Mouse (Mus musculus): ENCODE data around the gene Cnot3. TPM values are rescaled to one million over a fixed set of nuclear protein-coding genes. Genes with fewer than 3 reads are reported as not detected.
"Not testable (repeated sequence)": the region's sequence is repeated elsewhere in the genome, so short reads cannot be mapped to it uniquely, and the experiment has no call there.

Gene Cnot3
- total and polyA plus RNA-seq, 3 experiments, result 22.1 to 33.2 (median 23.1) TPM

DNA sequence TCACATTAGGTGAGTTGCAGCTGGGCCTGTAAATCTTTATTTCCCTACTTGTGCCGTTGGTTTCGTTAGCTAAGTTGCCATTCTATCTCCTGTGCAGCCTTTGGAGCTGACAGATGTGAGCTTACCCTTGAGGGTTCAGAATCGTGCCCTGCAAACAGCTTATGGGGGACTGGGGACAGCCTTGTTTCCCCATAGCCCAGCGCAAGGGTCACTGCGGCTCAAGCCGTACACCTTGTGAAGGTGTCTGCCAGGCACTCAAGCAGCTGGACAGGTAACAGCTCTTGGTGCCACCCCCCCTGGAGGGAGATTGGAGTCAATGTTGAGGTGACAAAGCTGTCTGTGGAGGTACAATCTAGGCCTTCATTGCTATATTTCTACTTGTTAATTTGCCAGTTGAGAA is 60.8 kb downstream of the Cnot3 start:
- Histone ChIP-seq H3K4me3 (no peak overlapping the region), H3K79me2 (replicated peaks; ENCODE audit: control insufficient read depth, insufficient read depth, low read length) (no peaks in the 10 kb centered on the region), H3K9ac (ENCODE audit: low read depth, low read length) (peak overlapping the region; percentile 43), H3K4me1 (ENCODE audit: control insufficient read depth, insufficient read depth, low read length) (peaks cover 5% of the 10 kb centered on the region), H3K27ac (no peak overlapping the region; the same call in 1 of the 2 replicates), H3K27me3 (ENCODE audit: control insufficient read depth, insufficient read depth, low read length) (no peaks in the 10 kb centered on the region), H3K36me3 (ENCODE audit: control insufficient read depth, insufficient read depth, low read length) (peaks cover 19% of the 10 kb centered on the region)
- TF ChIP-seq CTCF (IDR thresholded peaks at IDR 0.05), result no peak
- TF ChIP-seq EP300 (IDR thresholded peaks at IDR 0.05; ENCODE audit: insufficient read depth, low read depth, low read length), result no peak
- TF ChIP-seq POLR2A (IDR thresholded peaks at IDR 0.05; ENCODE audit: insufficient read depth, low read depth, low read length), result no peak
- DNase-seq, result no peak
- 27% methylated on average over 6 of the region's 6 CpGs for WGBS
- intact Hi-C loops (cut with DNase I), result loop anchor here (10.0 kb wide), 2 partner anchors 411 to 739 kb away; partner anchors contain the start of gene Rdh13

DNA sequence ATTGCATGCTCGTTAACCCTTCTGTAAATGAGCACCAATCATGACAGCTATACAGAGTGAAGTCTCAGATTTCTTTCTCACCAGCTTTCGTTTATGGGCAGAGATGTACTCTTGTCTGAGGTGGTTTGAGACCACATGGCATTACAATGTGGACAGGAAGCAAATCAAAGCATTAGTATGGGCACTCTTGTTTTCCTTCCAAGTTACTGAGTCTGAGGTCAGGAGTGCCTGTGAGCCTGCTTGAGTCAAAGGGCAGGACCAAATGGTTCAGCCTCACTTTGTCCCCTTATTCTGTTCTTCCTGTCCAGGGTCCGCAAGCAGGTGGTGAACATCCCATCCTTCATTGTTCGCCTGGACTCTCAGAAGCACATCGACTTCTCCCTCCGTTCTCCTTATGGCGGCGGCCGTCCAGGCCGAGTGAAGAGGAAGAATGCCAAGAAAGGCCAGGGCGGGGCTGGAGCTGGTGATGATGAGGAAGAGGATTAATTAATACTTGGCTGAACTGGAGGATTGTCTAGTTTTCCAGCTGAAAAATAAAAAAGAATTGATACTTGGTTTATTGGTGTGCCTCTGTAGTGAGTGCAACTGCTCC is 61.4 kb downstream of the Cnot3 start:
- WGBS, result 39% methylated on average over 11 of the region's 11 CpGs
- Histone ChIP-seq H3K27me3 (ENCODE audit: control insufficient read depth, insufficient read depth, low read length) (no peaks in the 10 kb centered on the region), H3K36me3 (ENCODE audit: control insufficient read depth, insufficient read depth, low read length) (peaks cover 19% of the 10 kb centered on the region), H3K4me3 (no peak overlapping the region), H3K27ac (peak overlapping the region; percentile 15), H3K9ac (ENCODE audit: low read depth, low read length) (peak overlapping the region; percentile 2; the same call in 1 of the 2 replicates), H3K4me1 (ENCODE audit: control insufficient read depth, insufficient read depth, low read length) (peaks cover 5% of the 10 kb centered on the region), H3K79me2 (replicated peaks; ENCODE audit: control insufficient read depth, insufficient read depth, low read length) (no peaks in the 10 kb centered on the region)
- peak in 1 of 2 experiments; percentile 16 for DNase-seq
- intact Hi-C loops (cut with DNase I), result loop anchor here (10.0 kb wide), 2 partner anchors 412 to 738 kb away; partner anchors contain the start of gene Rdh13
- TF ChIP-seq EP300 (IDR thresholded peaks at IDR 0.05; ENCODE audit: insufficient read depth, low read depth, low read length) (no peak), POLR2A (IDR thresholded peaks at IDR 0.05; ENCODE audit: insufficient read depth, low read depth, low read length) (no peak), CTCF (IDR thresholded peaks at IDR 0.05) (no peak)

DNA sequence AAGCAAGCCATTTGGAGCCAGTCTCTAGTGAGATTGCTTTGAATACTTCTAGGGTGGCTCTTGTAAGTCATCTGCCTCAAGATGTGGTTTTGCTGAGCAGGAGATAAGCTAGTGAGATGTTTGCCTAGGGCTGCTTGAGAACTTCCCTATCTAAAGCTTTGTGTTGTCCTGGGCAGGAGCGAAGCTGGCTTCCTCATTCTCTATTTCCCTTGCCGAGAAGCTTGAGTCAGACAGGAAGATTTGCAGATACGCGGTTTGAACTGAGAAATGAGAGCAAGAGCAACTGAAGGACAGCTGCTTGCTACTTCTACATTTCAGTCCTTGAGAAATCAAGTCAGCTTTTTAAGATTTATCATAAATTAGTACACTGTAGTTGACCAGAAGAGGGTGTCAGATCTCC is 62.0 kb downstream of the Cnot3 start:
- H3K79me2 ChIP-seq (replicated peaks; ENCODE audit: control insufficient read depth, insufficient read depth, low read length), result no peaks in the 10 kb centered on the region
- DNase-seq, result peak in 1 of 2 experiments; percentile 45
- H3K4me1 ChIP-seq (ENCODE audit: control insufficient read depth, insufficient read depth, low read length), result peaks cover 5% of the 10 kb centered on the region
- WGBS, result 42% methylated on average over 4 of the region's 4 CpGs
- TF ChIP-seq CTCF (IDR thresholded peaks at IDR 0.05) (no peak), EP300 (IDR thresholded peaks at IDR 0.05; ENCODE audit: insufficient read depth, low read depth, low read length) (no peak), POLR2A (IDR thresholded peaks at IDR 0.05; ENCODE audit: insufficient read depth, low read depth, low read length) (no peak; the same call in 1 of the 2 replicates)
- H3K9ac ChIP-seq (ENCODE audit: low read depth, low read length), result no peak overlapping the region
- H3K27ac ChIP-seq, result no peak overlapping the region; the same call in 1 of the 2 replicates
- no peaks in the 10 kb centered on the region for H3K27me3 ChIP-seq (ENCODE audit: control insufficient read depth, insufficient read depth, low read length)
- intact Hi-C loops (cut with DNase I), result loop anchor here (10.0 kb wide), 2 partner anchors 412 to 738 kb away; partner anchors contain the start of gene Rdh13
- H3K4me3 ChIP-seq, result no peak overlapping the region
- H3K36me3 ChIP-seq (ENCODE audit: control insufficient read depth, insufficient read depth, low read length), result peaks cover 19% of the 10 kb centered on the region

DNA sequence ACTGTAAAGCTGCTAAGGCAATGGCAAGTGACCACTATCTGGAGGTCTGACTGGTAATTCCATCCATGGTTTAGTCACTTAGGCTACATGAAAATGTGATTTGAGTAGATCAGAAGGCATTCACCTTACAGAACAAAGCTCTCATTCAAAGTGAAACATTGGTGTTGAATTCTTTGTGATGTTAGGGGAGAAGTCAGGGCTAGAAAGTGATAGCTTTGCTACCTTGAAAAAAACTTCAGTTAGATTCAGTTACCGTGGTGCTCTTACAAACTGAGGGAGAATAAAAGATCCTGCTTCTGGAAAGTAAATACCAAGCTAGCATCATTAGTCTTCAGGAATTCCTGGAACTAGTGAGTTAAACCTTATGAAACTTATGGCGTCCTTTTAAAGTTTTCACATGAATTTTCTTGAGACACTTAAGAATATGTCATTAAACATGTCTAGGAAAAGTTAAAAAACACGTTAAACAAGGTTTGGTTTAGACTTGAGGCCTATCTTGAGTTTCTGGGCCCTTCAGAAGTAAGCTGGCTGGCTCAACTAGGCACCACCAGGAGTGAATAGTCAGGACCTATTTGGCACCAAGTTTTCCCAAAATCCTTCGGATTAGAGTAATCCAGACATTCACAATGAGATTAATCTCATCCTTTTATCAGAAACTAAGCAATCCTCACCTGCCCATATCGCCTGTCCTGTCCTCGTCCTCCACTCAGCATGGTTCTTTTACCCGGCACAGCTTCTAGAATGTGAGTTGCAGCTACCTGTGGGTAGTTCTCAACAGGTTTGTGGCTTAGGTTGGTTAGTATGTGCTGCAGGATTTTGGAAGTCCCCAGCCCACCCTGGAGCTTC is 62.7 kb downstream of the Cnot3 start:
- H3K27ac ChIP-seq, result no peak overlapping the region
- DNase-seq, result no peak
- peaks cover 19% of the 10 kb centered on the region for H3K36me3 ChIP-seq (ENCODE audit: control insufficient read depth, insufficient read depth, low read length)
- intact Hi-C loops (cut with DNase I), result loop anchor here (10.0 kb wide), 2 partner anchors 413 to 737 kb away; partner anchors contain the start of gene Rdh13
- H3K27me3 ChIP-seq (ENCODE audit: control insufficient read depth, insufficient read depth, low read length), result no peaks in the 10 kb centered on the region
- TF ChIP-seq POLR2A (IDR thresholded peaks at IDR 0.05; ENCODE audit: insufficient read depth, low read depth, low read length) (no peak), EP300 (IDR thresholded peaks at IDR 0.05; ENCODE audit: insufficient read depth, low read depth, low read length) (no peak), CTCF (IDR thresholded peaks at IDR 0.05) (no peak)
- WGBS, result 65% methylated on average over 7 of the region's 7 CpGs
- H3K4me1 ChIP-seq (ENCODE audit: control insufficient read depth, insufficient read depth, low read length), result peaks cover 5% of the 10 kb centered on the region
- H3K4me3 ChIP-seq, result no peak overlapping the region
- no peak overlapping the region for H3K9ac ChIP-seq (ENCODE audit: low read depth, low read length)
- no peaks in the 10 kb centered on the region for H3K79me2 ChIP-seq (replicated peaks; ENCODE audit: control insufficient read depth, insufficient read depth, low read length)

DNA sequence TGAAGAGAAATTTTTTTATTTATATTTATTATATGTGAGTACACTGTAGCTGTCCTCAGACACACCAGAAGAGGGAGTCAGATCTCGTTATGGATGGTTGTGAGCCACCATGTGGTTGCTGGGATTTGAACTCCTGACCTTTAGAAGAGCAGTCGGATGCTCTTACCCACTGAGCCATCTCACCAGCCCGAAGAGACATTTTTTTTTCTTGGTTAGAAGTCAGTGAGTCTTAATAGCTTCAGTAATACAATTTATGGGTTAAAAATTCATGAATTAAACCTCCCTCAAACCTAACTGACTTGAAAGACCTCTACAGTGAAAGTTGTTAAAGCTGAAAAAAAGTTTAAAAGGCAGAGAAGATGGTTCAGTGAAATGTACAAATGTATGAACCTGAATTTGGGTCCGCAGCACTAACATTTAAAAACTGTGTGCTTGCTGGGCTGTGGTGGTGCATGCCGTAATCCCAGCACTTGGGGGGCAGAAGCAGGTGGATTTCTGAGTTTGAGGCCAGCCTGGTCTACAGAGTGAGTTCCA is 63.4 kb downstream of the Cnot3 start:
- DNase-seq; H3K27ac ChIP-seq; H3K27me3 ChIP-seq (ENCODE audit: control insufficient read depth, insufficient read depth, low read length); H3K4me1 ChIP-seq (ENCODE audit: control insufficient read depth, insufficient read depth, low read length); H3K9ac ChIP-seq (ENCODE audit: low read depth, low read length); H3K4me3 ChIP-seq; H3K79me2 ChIP-seq (replicated peaks; ENCODE audit: control insufficient read depth, insufficient read depth, low read length): not testable (repeated sequence)
- peaks cover 19% of the 10 kb centered on the region for H3K36me3 ChIP-seq (ENCODE audit: control insufficient read depth, insufficient read depth, low read length)
- 55% methylated on average over 5 of the region's 5 CpGs for WGBS
- intact Hi-C loops (cut with DNase I), result loop anchor here (10.0 kb wide), 2 partner anchors 414 to 736 kb away; partner anchors contain the start of gene Rdh13

Measured in heart, adult 2 months (tissue).